Mouse (Mus musculus): ENCODE measurements around the gene Git1.

DNA sequence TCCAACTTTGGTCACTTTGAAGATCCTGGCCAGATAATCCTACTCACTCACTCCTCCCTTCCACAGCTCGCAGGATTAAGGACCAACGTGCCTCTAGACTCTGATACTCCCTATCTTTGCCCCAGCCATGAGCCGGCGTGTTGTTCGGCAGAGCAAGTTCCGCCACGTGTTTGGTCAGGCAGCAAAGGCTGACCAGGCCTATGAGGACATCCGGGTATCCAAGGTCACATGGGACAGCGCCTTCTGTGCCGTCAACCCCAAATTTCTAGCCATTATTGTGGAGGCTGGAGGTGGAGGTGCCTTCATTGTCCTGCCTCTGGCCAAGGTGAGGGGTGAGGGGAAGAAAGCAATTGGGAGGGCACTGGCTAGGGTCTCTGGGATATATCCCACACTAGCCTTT is 29.6 kb upstream of the Git1 start:
- TF ChIP-seq CTCF (IDR thresholded peaks at IDR 0.05; ENCODE audit: low read depth, low read length) (no peak), GATA1 (IDR thresholded peaks at IDR 0.05; ENCODE audit: borderline replicate concordance, low read length) (no peak)
